Mouse (Mus musculus): ENCODE results near the gene Olfr801.

- no peak for TF ChIP-seq CTCF (IDR thresholded peaks at IDR 0.05; ENCODE audit: extremely low read depth, insufficient read length, insufficient replicate concordance, low read depth, low read length)
- no peak for TF ChIP-seq POLR2A (IDR thresholded peaks at IDR 0.05; ENCODE audit: low read depth, low read length)
These were observed 20.5 kb upstream of the Olfr801 start, which contains the start of gene Olfr803 for GRCm38 (mm10) chr10:129694186-129694585.
